ENCODE assay signal across 25 mouse cellular contexts in the genomic region with DNA sequence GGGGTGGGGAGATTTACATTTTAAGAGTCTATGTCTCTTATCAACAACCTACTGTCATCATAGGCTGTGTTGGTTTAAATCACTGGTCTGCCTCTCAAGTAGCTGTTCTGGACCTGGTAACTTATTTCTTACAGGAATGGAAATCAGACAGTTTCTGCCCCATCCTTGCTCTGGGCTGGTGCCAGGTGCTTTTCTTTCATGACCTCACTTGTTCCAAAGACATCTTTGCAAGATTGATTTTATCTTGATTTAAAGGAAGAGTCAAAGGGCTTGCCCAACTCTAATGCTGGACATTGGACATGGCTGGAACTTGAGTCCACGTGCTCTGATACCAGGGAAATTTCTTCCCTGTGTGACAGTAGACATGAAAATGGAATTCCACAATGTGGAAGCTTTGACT.
DNase-seq lines count a peak whose midpoint lies in the region; TF ChIP-seq lines count a peak whose summit lies in the region.
"Had no signal": no experiment of that assay in that cellular context is flagged by ENCODE, and none has a peak within 500 bp of the region (broad histone marks: within the 10 kb centered on the region; RNA-seq: fewer than 3 reads in every experiment).

No protein-coding gene starts in this region.

- H3K9ac ChIP-seq in CH12.LX (ENCODE audit: insufficient read depth, low read depth): no peak overlapping the region
- H3K9ac ChIP-seq: embryonic facial prominence, embryonic 13.5 days; forebrain, embryonic 12.5 days; forebrain, embryonic 15.5 days; heart, embryonic 13.5 days; hindbrain, embryonic 13.5 days had no signal

- H3K4me1 ChIP-seq in CH12.LX (ENCODE audit: control insufficient read depth in 1 of 2, insufficient read depth in 2 of 2): peaks cover 0 to 38% of the 10 kb centered on the region in 2 experiments; a peak in 2 of 4 replicates
- H3K4me1 ChIP-seq in brown adipose tissue, adult 24 weeks (ENCODE audit: control insufficient read depth, insufficient read depth, insufficient read length, low read length): no peaks in the 10 kb centered on the region
- H3K4me1 ChIP-seq: embryonic facial prominence, embryonic 10.5 days; forebrain, embryonic 12.5 days; forebrain, embryonic 15.5 days; hindbrain, embryonic 13.5 days had no signal

- H3K27me3 ChIP-seq in CH12.LX (replicated peaks): peaks cover 2% of the 10 kb centered on the region
- H3K27me3 ChIP-seq in splenic B cell, adult 2 months (ENCODE audit: control insufficient read depth, insufficient read depth, low read length, poor library complexity, severe bottlenecking): no peaks in the 10 kb centered on the region
- H3K27me3 ChIP-seq: embryonic facial prominence, embryonic 13.5 days; forebrain, embryonic 12.5 days; forebrain, embryonic 15.5 days; heart, embryonic 13.5 days; Patski had no signal

- no peak overlapping the region for H3K27ac ChIP-seq in CH12.LX (ENCODE audit: insufficient read depth, low read depth)
- H3K27ac ChIP-seq in brown adipose tissue, adult 24 weeks (replicated peaks; ENCODE audit: low read depth, low read length): peak overlapping the region; percentile 37; the same call in 1 of the 2 replicates
- H3K27ac ChIP-seq: embryonic facial prominence, embryonic 10.5 days; embryonic facial prominence, embryonic 13.5 days; forebrain, embryonic 12.5 days; forebrain, embryonic 15.5 days; heart, adult 2 months; heart, embryonic 10.5 days; heart, embryonic 13.5 days; hindbrain, embryonic 13.5 days had no signal

- no peaks in the 10 kb centered on the region for H3K36me3 ChIP-seq in CH12.LX (replicated peaks in 1 of 2; ENCODE audit: control insufficient read depth in 1 of 2, insufficient read depth in 1 of 2, low read length in 1 of 2)
- no peaks in the 10 kb centered on the region for H3K36me3 ChIP-seq in splenic B cell, adult 2 months (ENCODE audit: control insufficient read depth, insufficient read depth, low read length, poor library complexity, severe bottlenecking)
- H3K36me3 ChIP-seq: embryonic facial prominence, embryonic 10.5 days; embryonic facial prominence, embryonic 13.5 days; forebrain, embryonic 12.5 days; forebrain, embryonic 15.5 days; G1E; heart, embryonic 10.5 days; heart, embryonic 13.5 days; hindbrain, embryonic 13.5 days had no signal

- no peak for TF ChIP-seq CTCF in CH12.LX (conservative IDR thresholded peaks at IDR 0.05 in 1 of 2, IDR thresholded peaks at IDR 0.05 in 1 of 2; ENCODE audit: low read depth in 2 of 2, low read length in 2 of 2)

- no peak for TF ChIP-seq POLR2A in CH12.LX (IDR thresholded peaks at IDR 0.05; ENCODE audit: low read depth, low read length)

- dilution Hi-C loops in CH12.LX (cut with MboI; ENCODE audit: extremely low pct_ligation_motif_present, extremely low pct_unique_long_range_greater_than_20kb, low sequenced_read_pairs): no loop called here

- H3K4me3 ChIP-seq in CH12.LX (replicated peaks in 1 of 3; ENCODE audit: low read depth in 2 of 3, low read length in 2 of 3, poor library complexity in 1 of 3): no peak overlapping the region
- no peak overlapping the region for H3K4me3 ChIP-seq in brown adipose tissue, adult 24 weeks (ENCODE audit: insufficient read depth, low read depth, low read length)
- H3K4me3 ChIP-seq: embryonic facial prominence, embryonic 10.5 days; embryonic facial prominence, embryonic 13.5 days; erythroblast, embryonic 14.5 days; forebrain, embryonic 12.5 days; forebrain, embryonic 15.5 days; heart, adult 2 months; heart, embryonic 10.5 days; heart, embryonic 13.5 days; hindbrain, embryonic 13.5 days had no signal

- in situ Hi-C loops in CH12.LX (cut with MboI; ENCODE audit: low pct_ligation_motif_present, low pct_unique_long_range_greater_than_20kb, low sequenced_read_pairs): no loop called here

- H3K4me2 ChIP-seq in CH12.LX (ENCODE audit: insufficient read depth, low read depth, poor library complexity, severe bottlenecking): peak overlapping the region; percentile 36; the same call in 1 of the 2 replicates
- H3K4me2 ChIP-seq: embryonic facial prominence, embryonic 13.5 days; forebrain, embryonic 12.5 days; forebrain, embryonic 15.5 days; heart, embryonic 13.5 days; hindbrain, embryonic 13.5 days had no signal

- no peak for TF ChIP-seq EP300 in CH12.LX (IDR thresholded peaks at IDR 0.05; ENCODE audit: low read length)

- peak; percentile 17 for DNase-seq in adrenal gland, adult 2 months
- no peak for DNase-seq in adrenal gland, postnatal 14 days
- peak; percentile 24 for DNase-seq in CH12.LX (ENCODE audit: extremely low read depth)
- peak; percentile 60 for DNase-seq in splenic B cell, adult 2 months (ENCODE audit: low read depth, low spot score)
- DNase-seq in lung, adult 18-20 months: no peak
- DNase-seq in ovary, postnatal 10 days (ENCODE audit: low spot score): no peak
- DNase-seq: adrenal gland, postnatal 25 days; cerebellum, adult 11-12 months; cerebellum, adult 8-10 months; cerebellum, postnatal 10 days; cerebellum, postnatal 36 days; embryo, embryonic 11 days; gastrocnemius, postnatal 25 days; heart, adult 2 months had no signal

- TF ChIP-seq RAD21 in CH12.LX (IDR thresholded peaks at IDR 0.05; ENCODE audit: low read depth, low read length): no peak

- no peaks in the 10 kb centered on the region for H3K79me2 ChIP-seq in CH12.LX (replicated peaks; ENCODE audit: control insufficient read depth, extremely low read depth, insufficient read depth, poor library complexity, severe bottlenecking)

- no peaks in the 10 kb centered on the region for H3K9me3 ChIP-seq in CH12.LX (replicated peaks; ENCODE audit: low read length)
- H3K9me3 ChIP-seq: embryonic facial prominence, embryonic 10.5 days; embryonic facial prominence, embryonic 13.5 days; forebrain, embryonic 12.5 days; forebrain, embryonic 15.5 days; heart, embryonic 10.5 days; heart, embryonic 13.5 days; hindbrain, embryonic 13.5 days had no signal

TF ChIP-seq in CH12.LX, 34 proteins besides CTCF, POLR2A, EP300 and RAD21:
- TF ChIP-seq JUND (conservative IDR thresholded peaks at IDR 0.05; ENCODE audit: low read depth, low read length) (no peak), CHD2 (IDR thresholded peaks at IDR 0.05; ENCODE audit: low read length) (no peak), MEF2A (IDR thresholded peaks at IDR 0.05; ENCODE audit: borderline replicate concordance, low read depth, low read length) (no peak), UBTF (IDR thresholded peaks at IDR 0.05; ENCODE audit: low read depth, low read length) (no peak), ZMIZ1 (IDR thresholded peaks at IDR 0.05; ENCODE audit: low read depth, low read length) (no peak), TCF12 (IDR thresholded peaks at IDR 0.05; ENCODE audit: low read depth, low read length) (no peak), MAZ (IDR thresholded peaks at IDR 0.05; ENCODE audit: low read depth, low read length) (no peak), SIN3A (IDR thresholded peaks at IDR 0.05; ENCODE audit: low read length) (no peak)

Comparison
In these comparisons a context has a peak if more than half of its experiments do, and no peak if none do; other contexts are left out.
1. DNase-seq: peak in adrenal gland, adult 2 months (single experiment), CH12.LX (single experiment) and splenic B cell, adult 2 months (single experiment); none in adrenal gland, postnatal 14 days (single experiment), lung, adult 18-20 months (0 of 2) and ovary, postnatal 10 days (single experiment).